Mouse (Mus musculus) ES-E14 (cell line): Measurements from ENCODE around the gene Nme7. TPM values are rescaled to one million over a fixed set of nuclear protein-coding genes. Genes with fewer than 3 reads are reported as not detected.

Experiments
- DNase-seq: peaks from one replicate; pipeline ENCODE4 v3.0.0-alpha.2; 2013; ENCODE audit warnings: low read depth, low spot score
- H3K27ac ChIP-seq: 2 replicates; pipeline ENCODE4 v1.5.1; 2012; ENCODE audit warnings: low read depth, mild to moderate bottlenecking, low read length, moderate library complexity, mixed read lengths; ENCODE audit not compliant: poor library complexity, insufficient read depth, severe bottlenecking
- H3K36me3 ChIP-seq: 2 replicates; pipeline ENCODE4 v1.6.1; 2012; ENCODE audit warnings: mild to moderate bottlenecking, low read length, moderate library complexity, mixed read lengths; ENCODE audit not compliant: control insufficient read depth, poor library complexity, insufficient read depth, severe bottlenecking
- H3K4me1 ChIP-seq, 2 experiments: fragments of 150-350 bp in 1 of 2; sonication (generic) in 1 of 2; 2 replicates each; pipeline ENCODE4 v1.6.1; 2012; ENCODE audit warnings: low read length in 2 of 2, mild to moderate bottlenecking in 1 of 2, mixed read lengths in 1 of 2; ENCODE audit not compliant: control insufficient read depth in 2 of 2, insufficient read depth in 2 of 2, poor library complexity in 1 of 2
- H3K4me3 ChIP-seq, 2 experiments: fragments of 150-350 bp in 1 of 2; sonication (generic) in 1 of 2; 2 replicates each; pipeline ENCODE4 v1.5.1; 2012; ENCODE audit warnings: low read length in 2 of 2, low read depth in 1 of 2, mild to moderate bottlenecking in 1 of 2, mixed read lengths in 1 of 2; ENCODE audit not compliant: insufficient read depth in 1 of 2, poor library complexity in 1 of 2, severe bottlenecking in 1 of 2
- H3K9ac ChIP-seq: 2 replicates; pipeline ENCODE4 v1.6.1; 2012; ENCODE audit warnings: low read depth, mild to moderate bottlenecking, low read length, mixed read lengths; ENCODE audit not compliant: poor library complexity, insufficient read depth, severe bottlenecking
- H3K9me3 ChIP-seq: fragments of 150-350 bp; sonication (generic); 2 replicates; pipeline ENCODE4 v1.6.1; 2012; ENCODE audit warnings: low read depth, mild to moderate bottlenecking, low read length; ENCODE audit not compliant: control insufficient read depth, insufficient read depth
- CHD2 ChIP-seq: IDR thresholded peaks from 2 replicates; pipeline ENCODE4 v1.6.1; 2014; ENCODE audit warnings: mild to moderate bottlenecking, low read depth, low read length, inconsistent platforms
- HCFC1 ChIP-seq: IDR thresholded peaks from 2 replicates; pipeline ENCODE4 v1.6.1; 2012; ENCODE audit warnings: low read length, inconsistent platforms, borderline replicate concordance; ENCODE audit not compliant: insufficient read depth
- MAFK ChIP-seq: IDR thresholded peaks from 2 replicates; pipeline ENCODE4 v1.6.1; 2014; ENCODE audit warnings: mild to moderate bottlenecking, low read depth, low read length, inconsistent platforms; ENCODE audit not compliant: insufficient read depth
- ZC3H11A ChIP-seq: IDR thresholded peaks from 2 replicates; pipeline ENCODE4 v1.6.1; 2012; ENCODE audit warnings: low read depth, mild to moderate bottlenecking, inconsistent platforms, low read length, borderline replicate concordance
- ZNF384 ChIP-seq: IDR thresholded peaks from 2 replicates; pipeline ENCODE4 v1.6.1; 2012; ENCODE audit warnings: low read depth, low read length, inconsistent platforms
- in situ Hi-C, 2 experiments: fragments of 600-800 bp; cut with MboI; formaldehyde crosslinking; loops; one replicate each; pipeline ENCODE4 v1.15.1; 2025; ENCODE audit warnings: low sequenced_read_pairs in 2 of 2, inconsistent platforms in 1 of 2; ENCODE audit not compliant: unreplicated experiment in 2 of 2
- total RNA-seq: library from RNA; depleted of rRNA; stranded (reverse); fragments of 300-350 nt; gene quantifications from 2 replicates; pipeline ENCODE4 v1.2.3, GENCODE M21; 2012

Gene Nme7
- total RNA-seq, 1 experiment, result 32.8 TPM

- no peak for TF ChIP-seq MAFK
- no peak for TF ChIP-seq HCFC1
- TF ChIP-seq ZNF384, result no peak
- no peak for TF ChIP-seq CHD2
- TF ChIP-seq ZC3H11A, result no peak
- no peak for DNase-seq
- no peak overlapping the region for H3K27ac ChIP-seq
- H3K4me1 ChIP-seq, result no peaks in the 10 kb centered on the region; a peak in 1 of 4 replicates
- in situ Hi-C loops, result no loop called here
- no peaks in the 10 kb centered on the region for H3K36me3 ChIP-seq
- H3K9me3 ChIP-seq, result no peaks in the 10 kb centered on the region
- no peak overlapping the region for H3K9ac ChIP-seq
- H3K4me3 ChIP-seq, result no peak overlapping the region
Measured at GRCm38 (mm10) chr1:164420623-164421354, 116.9 kb downstream of the Nme7 start.

- H3K36me3 ChIP-seq, result no peaks in the 10 kb centered on the region
- no peak overlapping the region for H3K9ac ChIP-seq
- in situ Hi-C loops, result no loop called here
- no peaks in the 10 kb centered on the region for H3K4me1 ChIP-seq
- no peak overlapping the region for H3K4me3 ChIP-seq
- no peak for DNase-seq
- no peaks in the 10 kb centered on the region for H3K9me3 ChIP-seq
- no peak overlapping the region for H3K27ac ChIP-seq
- no peak for TF ChIP-seq ZC3H11A
- no peak for TF ChIP-seq CHD2
- TF ChIP-seq ZNF384, result no peak
- no peak for TF ChIP-seq MAFK
- no peak for TF ChIP-seq HCFC1
Measured at GRCm38 (mm10) chr1:164426227-164426626, 122.3 kb downstream of the Nme7 start.

GRCm38 (mm10) chr1:164427777-164428176, 123.9 kb downstream of the Nme7 start:
- in situ Hi-C loops, result no loop called here

GRCm38 (mm10) chr1:164428644-164429043, 124.7 kb downstream of the Nme7 start:
- Histone ChIP-seq H3K4me1 (no peaks in the 10 kb centered on the region), H3K36me3 (no peaks in the 10 kb centered on the region), H3K27ac (no peak overlapping the region), H3K9me3 (no peaks in the 10 kb centered on the region), H3K9ac (no peak overlapping the region), H3K4me3 (no peak overlapping the region)
- in situ Hi-C loops, result no loop called here
- TF ChIP-seq ZC3H11A, result no peak
- no peak for TF ChIP-seq MAFK
- no peak for TF ChIP-seq ZNF384
- no peak for TF ChIP-seq CHD2
- no peak for TF ChIP-seq HCFC1
- no peak for DNase-seq

More at GRCm38 (mm10) chr1:164427777-164428176, 123.9 kb downstream of the Nme7 start:
- Histone ChIP-seq H3K4me1 (no peaks in the 10 kb centered on the region), H3K36me3 (no peaks in the 10 kb centered on the region), H3K27ac (no peak overlapping the region), H3K4me3 (no peak overlapping the region), H3K9ac (no peak overlapping the region), H3K9me3 (no peaks in the 10 kb centered on the region)
- no peak for TF ChIP-seq ZNF384
- TF ChIP-seq HCFC1, result no peak
- TF ChIP-seq CHD2, result no peak
- TF ChIP-seq MAFK, result no peak
- no peak for TF ChIP-seq ZC3H11A
- DNase-seq, result no peak
